Mouse (Mus musculus): ENCODE measurements around the gene Gm595.

Gm595 gene

GRCm38 (mm10) chrX:48877613-48878012 lies at the start of gene Gm595:
TSS of gene Gm595 (minus strand) at chrX:48877713.
- DNase-seq, result no peak

GRCm38 (mm10) chrX:48908421-48908820 lies 30.9 kb upstream of the Gm595 start:
- DNase-seq, result no peak

DNA sequence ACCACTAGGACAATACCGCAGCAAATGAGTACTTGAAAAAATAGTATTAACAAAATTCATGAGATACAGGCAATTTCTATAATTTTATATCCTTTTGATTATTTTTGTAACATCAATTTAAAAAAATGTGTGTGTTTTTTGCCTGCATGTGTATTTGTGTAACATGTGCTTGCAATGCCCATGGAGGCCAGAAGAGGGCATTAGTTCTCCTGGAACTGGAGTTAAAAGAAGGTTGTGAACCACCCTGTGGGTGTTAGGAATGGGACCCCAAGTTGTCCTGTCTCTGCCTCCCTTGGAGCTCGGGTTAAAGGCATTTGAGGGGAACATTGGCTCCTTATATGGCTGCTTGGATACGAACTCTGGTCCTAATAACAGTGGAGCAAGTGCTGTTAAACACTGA lies 26.2 kb upstream of the Gm595 start:
- DNase-seq, result peak; percentile 5

- DNase-seq, result peak; percentile 5
Measured at GRCm38 (mm10) chrX:48899555-48899954, 22.0 kb upstream of the Gm595 start.

DNA sequence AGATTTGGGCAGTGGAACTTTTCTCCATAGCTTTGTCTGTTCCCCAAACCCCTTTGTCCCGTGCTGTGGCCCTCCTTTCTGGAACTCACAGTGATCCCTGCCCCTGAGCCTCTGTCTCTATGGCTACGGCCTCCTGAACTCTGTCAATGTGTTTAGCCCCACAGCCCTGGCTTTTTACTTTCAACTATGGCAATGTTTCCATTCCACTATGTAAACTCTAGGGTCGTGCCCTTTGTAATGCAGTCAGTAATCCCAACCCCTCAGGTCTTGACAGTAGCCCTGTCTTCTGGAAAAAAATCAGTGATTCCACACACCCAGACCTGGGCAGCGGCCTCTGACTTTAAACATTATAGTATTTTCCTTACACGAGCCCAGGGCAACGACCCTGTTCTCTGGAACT lies 19.3 kb upstream of the Gm595 start:
- DNase-seq, result no peak

DNA sequence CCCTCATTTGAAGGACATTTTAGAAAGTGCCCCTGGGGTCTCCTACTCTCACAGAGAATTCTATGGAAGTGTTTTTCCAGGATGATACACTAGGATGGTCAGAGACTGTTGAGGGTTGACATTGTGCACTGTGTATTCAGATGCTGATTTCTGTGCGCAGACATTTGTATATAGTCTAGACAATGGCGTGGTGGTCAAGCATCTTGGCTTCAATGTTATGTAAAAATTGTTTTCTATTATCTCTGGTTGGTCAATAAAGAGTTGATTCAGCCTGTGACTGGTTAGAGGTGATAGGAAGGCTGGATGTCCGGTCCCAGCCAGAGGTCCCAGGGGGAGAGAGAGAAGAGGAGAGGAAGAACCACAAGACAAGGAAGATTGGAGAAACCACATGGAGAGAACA lies 16.4 kb upstream of the Gm595 start:
- DNase-seq, result no peak

- DNase-seq, result no peak
Measured at GRCm38 (mm10) chrX:48890259-48890658, 12.7 kb upstream of the Gm595 start.

GRCm38 (mm10) chrX:48884615-48885014 lies 7.1 kb upstream of the Gm595 start:
- DNase-seq, result peak; percentile 7

Measured in thymus, postnatal 14 days (tissue).